Mouse (Mus musculus) B cell, adult 62 days (primary cell): ENCODE data around the gene Pramel5. TPM values are rescaled to one million over a fixed set of nuclear protein-coding genes. Genes with fewer than 3 reads are reported as not detected.

Source experiments
- total RNA-seq: library from RNA; stranded (reverse); gene quantifications from 4 replicates; pipeline ENCODE4 v1.2.4, GENCODE M21; 2023

Pramel5 gene
- not detected in 4 replicates for total RNA-seq

GRCm38 (mm10) chr4:144280388-144280787 is at the start of gene Pramel5:
Gene Pramel5 (minus strand): TSS chr4:144280488.

GRCm38 (mm10) chr4:144329949-144330348 is 49.7 kb upstream of the Pramel5 start, which contains the start of gene Gm13128:
Gene Gm13128 (plus strand): TSS chr4:144330249.

Other genes starting within 250 kb of the Pramel5 start
- not detected in 4 replicates for gene Pramel4, start 221.4 kb downstream of the Pramel5 start, total RNA-seq
- not detected in 4 replicates for gene Gm13102, start 174.0 kb downstream of the Pramel5 start, total RNA-seq
- gene Oog3, start 117.8 kb downstream of the Pramel5 start, total RNA-seq = not detected in 4 replicates
- not detected in 4 replicates for gene Oog2, start 89.8 kb downstream of the Pramel5 start, total RNA-seq
- not detected in 4 replicates for gene C87977, start 67.2 kb downstream of the Pramel5 start, total RNA-seq
- not detected in 4 replicates for gene Gm13128, start 49.8 kb upstream of the Pramel5 start, total RNA-seq
- not detected in 4 replicates for gene Gm13119, start 77.5 kb upstream of the Pramel5 start, total RNA-seq
- not detected in 4 replicates for gene Pramef20, start 97.4 kb upstream of the Pramel5 start, total RNA-seq
- not detected in 4 replicates for gene Pramef12, start 128.0 kb upstream of the Pramel5 start, total RNA-seq
- gene 1700012P22Rik, start 158.3 kb upstream of the Pramel5 start, total RNA-seq = not detected in 4 replicates
- not detected in 4 replicates for gene Gm9944, start 172.8 kb upstream of the Pramel5 start, total RNA-seq
- gene Aadacl3, start 183.3 kb upstream of the Pramel5 start, total RNA-seq = not detected in 4 replicates
- not detected in 4 replicates for gene 9430007A20Rik, start 239.3 kb upstream of the Pramel5 start, total RNA-seq